Mouse (Mus musculus) 3T3-L1 (cell line): Measurements from ENCODE around the gene Pdzd3.

Experiments
- DNase-seq: peaks from one replicate; pipeline ENCODE4 v3.0.0-alpha.2; 2015; ENCODE audit warnings: low read depth, low spot score

Pdzd3 gene

GRCm38 (mm10) chr9:44200458-44200857 is 50.8 kb downstream of the Pdzd3 start:
- no peak for DNase-seq

DNA sequence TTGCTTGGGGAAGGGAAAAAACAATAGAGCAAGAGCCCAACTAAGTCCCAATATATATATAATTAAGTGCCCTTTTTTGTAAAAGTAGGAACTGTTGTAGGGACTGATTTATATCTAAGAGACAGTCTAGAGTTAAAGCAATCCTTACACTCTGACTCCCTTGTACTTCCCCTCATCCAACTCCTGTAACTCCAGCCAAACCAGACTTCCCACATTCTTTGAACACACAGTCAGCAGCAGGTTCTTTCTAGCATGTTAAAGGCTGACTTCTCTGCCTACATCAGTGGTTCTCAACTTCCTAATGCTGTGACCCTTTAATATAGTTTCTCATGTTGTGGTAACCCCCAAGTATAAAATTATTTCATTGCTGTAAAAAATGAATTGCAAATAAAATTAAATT is 51.7 kb downstream of the Pdzd3 start:
- peak; percentile 8 for DNase-seq

- no peak for DNase-seq
These were observed 52.1 kb downstream of the Pdzd3 start for GRCm38 (mm10) chr9:44199166-44199565.
